Mouse (Mus musculus) left cerebral cortex, adult 2 months (tissue): ENCODE measurements at regions not wholly inside any gene's neighbourhood (a gene's known extent, or its start where the extent isn't known, plus 50 kb on each side); places are given as distances from the start of the nearest gene placed in this dataset.
A peak's percentile ranks its signal among the peaks of the same experiment; 100 is the strongest.

Source experiments
- DNase-seq, 2 experiments: peaks; one replicate each; pipeline ENCODE4 v3.0.0; 2021 to 2022; ENCODE audit warnings: low spot score in 2 of 2, mixed read lengths in 1 of 2; ENCODE audit errors: extremely low spot score in 1 of 2
- H3K27ac ChIP-seq: fragments of 200-600 bp; 2 replicates; pipeline ENCODE4 v1.8.1; 2022
- H3K4me3 ChIP-seq: fragments of 200-600 bp; 2 replicates; pipeline ENCODE4 v1.8.1; 2022
- CTCF ChIP-seq: fragments of 200-600 bp; IDR thresholded peaks from 2 replicates; pipeline ENCODE4 v1.8.1; 2022; ENCODE audit warnings: antibody characterized with exemption, mild to moderate bottlenecking, moderate library complexity
- intact Hi-C: fragments of 180-260 bp; cut with DNase I; formaldehyde crosslinking; loops from one replicate; pipeline ENCODE4 v1.15.1; 2025

DNA sequence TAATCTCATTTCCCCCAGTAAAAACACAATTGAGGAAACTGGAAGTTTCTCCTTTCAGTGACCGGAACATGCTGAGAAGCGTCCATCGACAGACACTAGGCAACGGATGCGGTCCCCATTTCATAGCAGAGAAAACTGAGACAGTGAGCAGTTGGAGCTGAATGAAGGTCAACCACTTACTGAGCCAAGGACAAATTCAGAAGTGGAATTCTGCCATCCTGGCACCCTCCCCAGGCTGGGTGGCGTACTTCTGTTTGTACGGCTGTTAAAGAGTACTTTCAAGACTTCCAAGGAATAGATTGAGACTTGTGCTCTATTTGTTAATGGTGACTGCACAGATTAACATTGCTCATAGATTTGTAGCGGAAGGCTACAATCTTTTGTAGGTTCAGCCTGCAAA is 54.2 kb upstream of the Bhlhe40 start:
- Histone ChIP-seq H3K27ac (no peak overlapping the region), H3K4me3 (no peak overlapping the region)
- intact Hi-C loops, result no loop called here
- peak; percentile 20 to 32 for DNase-seq
- TF ChIP-seq CTCF, result no peak

GRCm38 (mm10) chr6:108608308-108608707 is 52.1 kb upstream of the Bhlhe40 start:
- intact Hi-C loops, result no loop called here
- no peak for DNase-seq
- Histone ChIP-seq H3K4me3 (no peak overlapping the region), H3K27ac (no peak overlapping the region)
- no peak for TF ChIP-seq CTCF
